Mouse (Mus musculus) kidney, adult 2 months (tissue): ENCODE results near the gene Klhl23.

Source experiments
- CTCF ChIP-seq: fragments of 200-500 bp; conservative IDR thresholded peaks from 2 replicates; pipeline ENCODE4 v1.5.1; 2011; ENCODE audit warnings: low read depth, mild to moderate bottlenecking, control low read depth, low read length, moderate library complexity, mixed read lengths; ENCODE audit not compliant: insufficient read depth, insufficient read length
- POLR2A ChIP-seq: fragments of 200-500 bp; IDR thresholded peaks from one replicate; pipeline ENCODE4 v1.6.1; 2011; ENCODE audit warnings: low read depth, low read length, control low read depth

DNA sequence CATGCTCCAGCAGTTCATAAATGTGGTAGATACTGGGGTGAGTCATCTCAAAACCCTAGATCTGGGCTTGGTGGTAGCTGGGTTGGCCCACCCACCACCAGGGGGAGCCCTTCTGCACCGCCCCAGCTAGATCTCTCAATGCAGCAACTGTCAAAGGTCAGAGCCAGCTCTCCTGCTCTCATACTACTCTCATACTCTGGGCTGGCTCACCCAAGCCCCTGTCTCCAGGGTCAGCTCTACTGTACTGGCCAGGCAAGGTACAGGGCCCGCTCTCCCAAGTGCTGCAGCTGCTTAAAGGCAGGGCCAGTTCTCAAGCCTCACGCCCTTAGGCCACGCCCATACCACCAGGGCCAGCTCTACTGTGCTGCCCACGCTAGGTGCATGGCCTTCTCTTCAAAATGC, 18.8 kb upstream of the Klhl23 start:
- no peak for TF ChIP-seq POLR2A
- TF ChIP-seq CTCF, result peak; percentile 78
